Mouse (Mus musculus): ENCODE results near the gene Cd68. TPM values are rescaled to one million over a fixed set of nuclear protein-coding genes. Genes with fewer than 3 reads are reported as not detected.
"Not testable (repeated sequence)": the region's sequence is repeated elsewhere in the genome, so short reads cannot be mapped to it uniquely, and the experiment has no call there.

Cd68 gene
- polyA plus RNA-seq, 1 experiment from 2014 or later = 13.3 TPM

DNA sequence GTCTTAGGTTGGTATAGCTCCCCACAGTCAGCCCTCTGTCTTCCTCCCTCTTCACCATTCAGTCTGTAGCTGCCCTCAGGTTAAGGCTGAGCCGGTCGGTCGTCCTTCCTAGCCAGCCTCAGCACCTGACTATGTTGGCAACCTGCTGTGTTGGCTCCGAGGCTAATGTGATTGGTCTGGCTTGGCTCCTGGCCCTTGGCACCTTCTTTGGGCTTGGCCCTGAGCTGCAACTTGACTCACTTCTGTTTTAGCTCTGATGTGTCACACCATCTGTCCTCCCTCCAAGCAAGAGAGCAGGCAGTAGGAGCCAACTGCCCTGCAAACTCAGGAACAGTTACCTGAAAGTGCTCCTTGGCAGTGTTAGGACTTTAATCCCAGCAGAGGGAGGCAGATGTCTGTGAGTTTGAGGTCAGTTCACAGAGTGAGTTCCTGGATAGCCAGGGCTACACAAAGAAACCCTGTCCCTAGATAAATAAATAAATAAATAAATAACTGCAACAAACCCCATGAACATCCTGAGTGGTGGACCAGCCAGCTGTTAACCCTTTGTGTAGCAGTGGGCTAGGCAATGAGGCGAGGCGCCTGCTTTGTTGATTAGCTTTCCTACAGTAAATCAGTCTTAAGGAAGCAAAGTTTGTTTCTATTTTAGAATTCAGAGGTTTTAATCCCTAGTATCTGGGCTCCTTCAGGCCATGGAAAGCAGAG lies 41.0 kb upstream of the Cd68 start:
- Histone ChIP-seq H3K4me2 (replicated peaks) (no peak overlapping the region), H3K4me1 (replicated peaks) (no peaks in the 10 kb centered on the region), H3K36me3 (no peaks in the 10 kb centered on the region), H3K27me3 (replicated peaks) (no peaks in the 10 kb centered on the region), H3K9ac (no peak overlapping the region), H3K4me3 (replicated peaks) (no peak overlapping the region), H3K9me3 (no peaks in the 10 kb centered on the region), H3K27ac (no peak overlapping the region)
- WGBS = 53% methylated on average over 6 of the region's 6 CpGs
- ATAC-seq = no peak

DNA sequence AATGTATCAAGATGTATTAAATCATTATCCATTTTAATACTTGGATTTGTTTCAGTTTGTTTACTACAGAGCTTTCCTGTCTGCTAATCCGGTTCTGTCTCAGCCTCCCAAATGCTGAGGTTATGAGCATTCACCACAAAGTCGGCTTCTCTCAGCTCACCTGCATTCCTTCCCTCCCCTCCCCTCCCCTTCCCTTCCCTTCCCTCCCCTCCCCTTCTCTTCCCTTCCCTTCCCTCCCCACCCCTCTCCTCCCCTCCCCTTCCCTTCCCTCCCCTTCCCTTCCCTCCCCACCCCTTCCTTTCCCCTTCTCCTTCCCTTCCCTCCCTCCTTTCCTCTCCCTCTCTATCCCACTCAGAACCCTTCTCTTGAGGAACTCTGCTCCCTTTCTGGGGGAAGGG lies 38.7 kb upstream of the Cd68 start:
- 20% methylated on average over 2 of the region's 2 CpGs for WGBS
- H3K4me2 ChIP-seq (replicated peaks) = no peak overlapping the region
- no peak overlapping the region for H3K27ac ChIP-seq
- no peak overlapping the region for H3K9ac ChIP-seq
- ATAC-seq = no peak
- 0 out of 2 replicates have a peak, but pooled peaks cover 1% of the 10 kb centered on the region for H3K4me1 ChIP-seq (replicated peaks)
- H3K36me3 ChIP-seq = no peaks in the 10 kb centered on the region
- H3K27me3 ChIP-seq (replicated peaks) = no peaks in the 10 kb centered on the region
- H3K9me3 ChIP-seq = no peaks in the 10 kb centered on the region
- H3K4me3 ChIP-seq (replicated peaks) = no peak overlapping the region

DNA sequence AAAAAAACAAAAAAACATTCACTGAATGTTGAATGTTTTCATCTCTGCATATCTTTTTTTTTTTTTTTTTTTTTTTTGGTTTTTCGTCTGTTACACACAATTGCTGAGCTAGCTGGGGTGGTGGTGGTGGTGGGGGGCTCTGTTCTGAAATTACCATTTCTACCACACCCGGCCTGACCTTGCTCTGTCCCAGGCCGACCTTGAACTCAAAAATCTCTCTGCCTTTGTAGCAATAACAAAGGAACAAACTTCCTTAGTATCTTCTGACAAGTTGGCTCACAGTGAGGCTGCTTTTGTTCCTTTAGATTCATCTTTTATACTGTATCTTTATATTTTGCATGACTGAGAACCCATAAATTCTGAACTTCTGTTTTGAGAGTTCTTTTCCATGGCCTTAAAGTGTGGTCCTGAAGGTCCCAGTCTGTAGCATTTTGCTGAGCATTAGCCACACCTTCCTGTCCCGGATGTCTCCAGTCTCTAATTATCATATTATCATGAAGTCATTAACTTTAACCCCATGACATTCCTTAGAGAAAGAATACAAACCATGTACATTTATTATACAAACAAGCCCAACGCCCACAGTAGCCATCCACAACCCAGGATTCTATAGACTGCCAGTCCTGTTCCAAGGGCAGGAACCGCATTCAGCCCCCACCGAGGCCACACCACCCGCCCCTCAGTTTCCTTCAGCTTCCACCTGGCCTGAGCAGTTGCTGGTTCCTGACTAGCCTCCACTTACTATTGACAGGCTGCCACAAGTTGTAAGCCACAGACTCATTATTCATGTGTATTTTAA lies 38.1 kb upstream of the Cd68 start:
- Histone ChIP-seq H3K4me3 (replicated peaks) (no peak overlapping the region), H3K4me2 (replicated peaks) (no peak overlapping the region), H3K36me3 (no peaks in the 10 kb centered on the region), H3K4me1 (replicated peaks) (0 out of 2 replicates have a peak, but pooled peaks cover 2% of the 10 kb centered on the region), H3K9ac (no peak overlapping the region), H3K27ac (no peak overlapping the region), H3K27me3 (replicated peaks) (no peaks in the 10 kb centered on the region), H3K9me3 (no peaks in the 10 kb centered on the region)
- ATAC-seq = no peak
- WGBS = 57% methylated on average over 8 of the region's 8 CpGs

DNA sequence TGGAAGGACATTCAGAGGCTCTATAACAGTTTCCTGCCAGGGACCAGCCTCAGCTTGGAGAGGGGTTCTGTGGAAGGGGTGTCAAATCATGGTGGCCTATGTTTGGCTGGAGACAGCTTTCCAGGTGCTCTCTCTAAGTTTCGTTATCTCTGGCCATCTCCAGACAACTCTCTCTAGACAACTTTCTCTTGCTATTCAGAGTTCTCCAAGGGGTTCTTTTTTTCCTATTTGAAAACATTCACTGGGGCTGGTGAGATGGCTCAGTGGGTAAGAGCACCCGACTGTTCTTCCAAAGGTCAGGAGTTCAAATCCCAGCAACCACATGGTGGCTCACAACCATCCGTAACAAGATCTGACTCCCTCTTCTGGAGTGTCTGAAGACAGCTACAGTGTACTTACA lies 37.4 kb upstream of the Cd68 start:
- H3K9ac ChIP-seq; H3K9me3 ChIP-seq; H3K27me3 ChIP-seq (replicated peaks); H3K4me2 ChIP-seq (replicated peaks); H3K4me1 ChIP-seq (replicated peaks); H3K36me3 ChIP-seq; ATAC-seq; H3K4me3 ChIP-seq (replicated peaks); H3K27ac ChIP-seq: not testable (repeated sequence)
- WGBS = 73% methylated on average over 3 of the region's 3 CpGs

DNA sequence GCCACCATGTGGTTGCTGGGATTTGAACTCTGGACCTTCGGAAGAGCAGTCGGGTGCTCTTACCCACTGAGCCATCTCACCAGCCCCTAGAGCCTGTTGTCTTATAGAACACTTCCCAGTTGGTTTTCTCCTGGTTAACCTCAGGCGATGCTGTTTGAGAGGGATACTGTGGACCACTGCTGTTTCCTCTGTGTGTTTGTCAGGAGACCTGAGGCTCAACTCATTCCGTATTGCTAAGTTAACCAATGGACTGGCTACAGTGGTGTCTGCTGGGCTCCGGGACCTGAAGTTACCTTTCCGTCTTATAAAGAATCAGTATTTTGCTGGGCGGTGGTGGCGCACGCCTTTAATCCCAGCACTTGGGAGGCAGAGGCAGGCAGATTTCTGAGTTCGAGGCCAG lies 36.9 kb upstream of the Cd68 start:
- H3K36me3 ChIP-seq; H3K27ac ChIP-seq; H3K27me3 ChIP-seq (replicated peaks); ATAC-seq; H3K4me1 ChIP-seq (replicated peaks); H3K4me2 ChIP-seq (replicated peaks); H3K4me3 ChIP-seq (replicated peaks); H3K9me3 ChIP-seq; H3K9ac ChIP-seq: not testable (repeated sequence)
- 95% methylated on average over 10 of the region's 10 CpGs for WGBS

DNA sequence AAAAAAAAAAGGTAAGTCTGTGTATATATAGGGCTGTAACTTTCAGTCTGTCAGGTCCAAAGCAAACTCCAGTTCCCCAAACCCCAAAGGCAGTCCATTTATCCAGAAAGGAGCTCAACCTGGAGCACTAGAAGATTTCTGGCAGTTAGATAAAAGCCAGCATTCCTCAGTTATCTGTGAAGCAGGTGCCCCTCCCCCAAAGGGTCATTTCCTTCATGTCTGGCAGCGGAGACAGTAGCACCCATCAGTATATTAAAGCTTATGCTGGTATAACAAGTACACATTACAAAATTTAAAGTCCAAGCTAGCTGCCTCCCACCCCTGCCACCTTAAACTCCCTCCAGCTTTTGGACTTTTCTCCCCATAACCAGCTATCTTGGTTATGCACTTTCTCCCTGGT lies 33.6 kb upstream of the Cd68 start:
- Histone ChIP-seq H3K4me3 (replicated peaks) (no peak overlapping the region), H3K27me3 (replicated peaks) (no peaks in the 10 kb centered on the region), H3K36me3 (no peaks in the 10 kb centered on the region), H3K9ac (no peak overlapping the region), H3K27ac (no peak overlapping the region), H3K9me3 (no peaks in the 10 kb centered on the region), H3K4me2 (replicated peaks) (no peak overlapping the region), H3K4me1 (replicated peaks) (peaks cover 11% of the 10 kb centered on the region)
- ATAC-seq = no peak
- 16% methylated on average over 1 of the region's 1 CpGs for WGBS

DNA sequence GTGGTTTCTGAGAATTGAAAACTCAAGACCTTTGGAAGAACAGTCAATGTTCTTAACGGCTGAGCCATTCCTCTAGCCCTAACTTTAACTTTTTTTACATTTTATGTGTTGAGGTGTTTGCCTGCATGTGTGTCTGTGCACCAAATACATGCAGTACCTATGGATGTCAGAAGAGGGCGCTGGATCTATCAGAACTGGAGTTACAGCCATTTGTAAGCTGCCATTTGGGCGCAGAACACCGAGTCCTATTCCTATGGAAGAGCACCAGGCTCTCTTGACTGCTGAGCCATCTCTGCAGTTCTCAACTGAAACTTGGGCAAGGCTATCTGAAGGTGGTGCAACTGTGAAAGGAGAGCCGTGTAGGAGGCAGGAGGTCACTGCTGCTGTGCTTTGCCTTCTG lies 32.6 kb upstream of the Cd68 start:
- no peak overlapping the region for H3K9ac ChIP-seq
- H3K9me3 ChIP-seq = no peaks in the 10 kb centered on the region
- H3K27ac ChIP-seq = no peak overlapping the region
- H3K4me3 ChIP-seq (replicated peaks) = no peak overlapping the region
- no peaks in the 10 kb centered on the region for H3K36me3 ChIP-seq
- WGBS = 72% methylated on average over 5 of the region's 5 CpGs
- ATAC-seq = no peak
- H3K27me3 ChIP-seq (replicated peaks) = no peaks in the 10 kb centered on the region
- H3K4me2 ChIP-seq (replicated peaks) = no peak overlapping the region
- H3K4me1 ChIP-seq (replicated peaks) = peaks cover 12% of the 10 kb centered on the region

DNA sequence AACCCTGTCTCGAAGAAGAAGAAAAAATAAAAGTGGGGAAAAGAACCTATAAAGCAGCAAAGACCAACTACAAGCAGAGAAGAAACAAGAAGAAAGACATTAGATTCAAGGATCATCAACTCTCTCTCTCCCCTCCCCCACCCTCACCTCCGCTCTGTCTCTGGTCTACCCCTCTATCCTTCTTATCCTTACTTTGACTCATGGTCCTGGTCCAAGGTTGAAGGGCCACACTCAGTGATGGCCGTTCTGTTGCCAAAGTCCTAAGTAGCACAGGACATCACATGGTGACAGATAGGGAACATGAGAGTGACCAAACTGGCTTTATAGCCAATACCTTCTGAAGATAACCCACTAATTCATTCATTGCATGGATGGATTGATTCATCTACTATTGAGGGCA lies 31.4 kb upstream of the Cd68 start:
- H3K27ac ChIP-seq = no peak overlapping the region
- no peak for ATAC-seq
- no peaks in the 10 kb centered on the region for H3K27me3 ChIP-seq (replicated peaks)
- H3K4me3 ChIP-seq (replicated peaks) = no peak overlapping the region
- peaks cover 19% of the 10 kb centered on the region for H3K4me1 ChIP-seq (replicated peaks)
- 91% methylated on average over 3 of the region's 3 CpGs for WGBS
- H3K9me3 ChIP-seq = no peaks in the 10 kb centered on the region
- H3K36me3 ChIP-seq = no peaks in the 10 kb centered on the region
- no peak overlapping the region for H3K4me2 ChIP-seq (replicated peaks)
- no peak overlapping the region for H3K9ac ChIP-seq

DNA sequence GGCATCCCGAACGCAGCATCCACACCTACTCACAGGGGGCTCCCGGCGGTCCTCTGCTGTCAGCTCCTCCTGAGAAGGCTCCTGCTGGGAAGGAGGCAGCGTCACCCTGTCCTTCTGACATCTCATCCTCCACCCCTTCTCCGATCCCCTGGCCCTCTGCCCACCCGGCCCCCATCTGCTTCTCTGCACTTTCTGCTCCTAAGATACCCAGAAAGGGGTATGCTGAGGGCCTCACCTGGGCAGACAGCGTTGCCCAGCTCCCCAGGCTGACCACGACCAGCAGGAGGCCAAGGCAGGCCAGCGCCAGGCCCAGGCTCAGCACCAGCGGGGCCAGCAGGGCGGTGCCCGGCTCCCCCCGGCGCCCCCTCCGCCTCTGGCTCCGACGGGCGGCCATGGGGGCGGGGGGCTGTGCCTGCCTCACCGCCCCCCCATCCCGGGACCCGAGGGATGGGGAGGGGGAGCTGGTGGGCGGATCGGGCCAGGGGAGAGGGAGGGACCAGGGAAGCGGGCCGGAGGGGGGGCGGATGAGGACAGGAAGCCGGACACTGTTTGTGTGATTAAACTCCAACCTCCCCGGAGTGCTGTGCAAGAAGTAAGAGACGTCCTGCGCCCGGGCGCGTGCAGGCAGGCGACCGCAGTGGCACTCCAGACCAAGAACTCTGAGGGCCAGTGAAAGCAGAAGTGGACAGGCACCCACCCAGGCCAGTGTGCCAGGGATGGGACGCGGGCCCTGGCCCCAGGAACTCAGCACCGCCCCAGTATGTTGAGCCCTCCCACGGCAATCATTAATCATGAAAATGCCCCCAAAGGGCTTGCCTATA lies 29.6 kb upstream of the Cd68 start, which contains the start of the genes Tnfsf12 and Tnfsfm13:
TSS of gene Tnfsf12 (minus strand) at position 489 of the 821 bp plus-strand sequence.
TSS of gene Tnfsfm13 (minus strand) at position 738 of the 821 bp plus-strand sequence.
- Histone ChIP-seq H3K4me1 (replicated peaks) (peaks cover 19% of the 10 kb centered on the region), H3K9ac (peak within 1 kb of the TSS; percentile 81), H3K36me3 (no peaks in the 10 kb centered on the region), H3K27me3 (replicated peaks) (no peaks in the 10 kb centered on the region), H3K27ac (peak within 1 kb of the TSS; percentile 82), H3K4me2 (replicated peaks) (peak within 1 kb of the TSS; percentile 92), H3K9me3 (no peaks in the 10 kb centered on the region), H3K4me3 (replicated peaks) (peak within 1 kb of the TSS; percentile 60)
- ATAC-seq = peak; percentile 81
- 3% methylated on average over 36 of the region's 41 CpGs for WGBS

DNA sequence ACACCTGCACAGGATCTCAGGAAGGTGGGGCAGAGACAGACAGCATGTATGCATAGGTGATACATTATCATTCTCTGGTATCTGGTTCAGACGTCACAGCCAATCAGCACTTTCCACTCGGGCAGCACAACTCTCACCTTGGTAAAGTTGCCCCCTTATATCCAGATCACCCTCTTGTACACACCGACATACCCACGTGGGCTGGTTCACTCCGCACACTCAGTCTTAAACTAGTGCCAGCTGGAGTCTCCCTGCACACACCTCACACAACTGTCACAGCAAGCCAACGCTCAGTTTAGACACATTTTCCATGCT lies 29.1 kb upstream of the Cd68 start:
- H3K36me3 ChIP-seq = no peaks in the 10 kb centered on the region
- H3K9me3 ChIP-seq = no peaks in the 10 kb centered on the region
- no peaks in the 10 kb centered on the region for H3K27me3 ChIP-seq (replicated peaks)
- peak overlapping the region; percentile 82; the same call in 1 of the 2 replicates for H3K27ac ChIP-seq
- WGBS = 20% methylated on average over 6 of the region's 6 CpGs
- peaks cover 19% of the 10 kb centered on the region for H3K4me1 ChIP-seq (replicated peaks)
- peak overlapping the region; percentile 81 for H3K9ac ChIP-seq
- H3K4me2 ChIP-seq (replicated peaks) = peak overlapping the region; percentile 92
- ATAC-seq = 0 out of 2 replicates have a peak, but pooled peaks have one; percentile 17
- H3K4me3 ChIP-seq (replicated peaks) = peak overlapping the region; percentile 60

DNA sequence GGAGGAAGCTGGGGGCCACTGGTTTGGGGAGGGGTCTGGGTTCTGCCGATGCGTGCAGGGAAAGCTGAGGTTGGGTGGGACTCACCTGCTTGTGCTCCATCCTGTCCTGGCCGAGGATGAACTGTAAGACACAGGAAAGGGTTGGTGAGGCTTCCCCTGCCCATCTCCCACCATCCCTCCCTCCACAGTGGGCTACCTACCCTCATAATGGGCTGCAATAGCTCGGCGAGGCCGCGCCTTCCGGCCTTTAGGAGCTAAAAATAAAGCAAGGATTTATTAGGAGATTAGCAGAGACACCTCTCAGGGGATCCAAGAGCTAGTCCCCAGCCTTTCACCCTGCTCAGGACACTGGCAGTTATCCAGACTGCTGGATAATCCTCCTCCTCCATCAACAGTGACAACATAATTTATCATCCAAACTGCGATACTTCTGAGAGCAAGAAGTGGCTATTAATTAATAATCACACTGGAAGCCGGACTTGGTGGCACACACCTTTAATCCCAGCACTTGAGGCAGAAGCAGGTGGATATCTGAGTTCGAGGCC lies 27.5 kb upstream of the Cd68 start:
- Histone ChIP-seq H3K4me3 (replicated peaks) (no peak overlapping the region), H3K4me1 (replicated peaks) (peaks cover 17% of the 10 kb centered on the region), H3K36me3 (no peaks in the 10 kb centered on the region), H3K27me3 (replicated peaks) (no peaks in the 10 kb centered on the region), H3K9me3 (no peaks in the 10 kb centered on the region), H3K27ac (no peak overlapping the region), H3K9ac (no peak overlapping the region), H3K4me2 (replicated peaks) (no peak overlapping the region)
- 55% methylated on average over 11 of the region's 11 CpGs for WGBS
- no peak for ATAC-seq

DNA sequence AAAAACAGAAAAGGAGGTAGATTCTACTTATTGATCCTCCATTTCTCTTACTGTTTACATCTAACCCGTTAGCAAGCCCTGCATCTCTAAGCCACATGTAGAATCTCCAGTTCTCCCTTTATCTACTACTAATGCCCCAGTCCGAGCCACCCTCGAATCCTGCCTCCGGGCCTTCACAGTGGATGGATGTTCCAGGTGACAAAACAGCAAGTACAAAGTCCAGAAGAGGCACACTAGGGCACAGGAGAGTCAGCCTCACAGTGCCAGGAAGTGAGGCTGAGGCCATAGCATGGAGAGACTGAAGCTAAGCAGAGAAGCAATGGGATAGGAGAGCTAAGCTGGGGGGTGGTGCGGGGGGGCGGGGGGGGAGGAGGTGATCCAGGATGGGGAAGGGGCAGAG lies 26.9 kb upstream of the Cd68 start:
- 75% methylated on average over 6 of the region's 6 CpGs for WGBS
- no peaks in the 10 kb centered on the region for H3K36me3 ChIP-seq
- H3K9ac ChIP-seq = no peak overlapping the region
- no peak overlapping the region for H3K4me3 ChIP-seq (replicated peaks)
- peaks cover 17% of the 10 kb centered on the region for H3K4me1 ChIP-seq (replicated peaks)
- no peak overlapping the region for H3K4me2 ChIP-seq (replicated peaks)
- no peaks in the 10 kb centered on the region for H3K9me3 ChIP-seq
- no peak overlapping the region for H3K27ac ChIP-seq
- no peaks in the 10 kb centered on the region for H3K27me3 ChIP-seq (replicated peaks)
- peak; percentile 65 for ATAC-seq
